Mouse (Mus musculus): ENCODE results near the gene Arfip2.

Arfip2 gene

DNA sequence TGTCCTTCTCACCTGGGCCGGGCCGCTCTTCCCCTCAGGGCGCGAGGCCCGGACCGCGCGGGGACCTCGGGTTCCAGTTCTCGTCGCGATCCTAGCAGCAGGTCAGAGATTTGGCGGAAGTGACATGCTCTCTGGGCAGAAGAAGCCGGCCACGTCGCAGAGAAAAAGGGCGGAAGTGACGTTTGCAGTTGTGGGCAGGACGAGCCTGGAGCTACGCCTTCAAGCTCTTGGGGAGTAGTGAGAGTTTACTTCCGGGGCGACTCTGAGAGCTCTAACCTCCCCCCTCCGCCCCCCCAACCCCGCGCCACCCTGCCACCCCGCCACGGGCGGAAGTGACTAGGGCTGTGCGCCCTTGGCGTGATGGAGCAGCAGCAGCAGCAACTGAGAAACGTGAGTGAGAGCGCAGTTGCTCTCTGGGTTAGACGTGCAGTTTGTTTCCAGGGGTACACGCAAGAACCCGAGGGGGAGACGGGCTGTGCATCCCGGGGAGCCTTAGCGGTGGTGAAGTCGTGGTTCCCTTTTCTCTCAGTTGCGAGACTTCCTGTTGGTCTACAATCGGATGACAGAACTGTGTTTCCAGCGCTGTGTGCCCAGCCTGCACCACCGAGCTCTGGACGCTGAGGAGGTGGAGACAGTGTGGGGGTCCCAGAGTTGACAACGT is at the start of gene Arfip2, which contains the start of gene Gm45799:
TSS of gene Arfip2 (minus strand) at position 184 of the 661 bp plus-strand sequence.
TSS of gene Gm45799 (plus strand) at position 320 of the 661 bp plus-strand sequence.
- DNase-seq, result peak; percentile 91 to 93

DNA sequence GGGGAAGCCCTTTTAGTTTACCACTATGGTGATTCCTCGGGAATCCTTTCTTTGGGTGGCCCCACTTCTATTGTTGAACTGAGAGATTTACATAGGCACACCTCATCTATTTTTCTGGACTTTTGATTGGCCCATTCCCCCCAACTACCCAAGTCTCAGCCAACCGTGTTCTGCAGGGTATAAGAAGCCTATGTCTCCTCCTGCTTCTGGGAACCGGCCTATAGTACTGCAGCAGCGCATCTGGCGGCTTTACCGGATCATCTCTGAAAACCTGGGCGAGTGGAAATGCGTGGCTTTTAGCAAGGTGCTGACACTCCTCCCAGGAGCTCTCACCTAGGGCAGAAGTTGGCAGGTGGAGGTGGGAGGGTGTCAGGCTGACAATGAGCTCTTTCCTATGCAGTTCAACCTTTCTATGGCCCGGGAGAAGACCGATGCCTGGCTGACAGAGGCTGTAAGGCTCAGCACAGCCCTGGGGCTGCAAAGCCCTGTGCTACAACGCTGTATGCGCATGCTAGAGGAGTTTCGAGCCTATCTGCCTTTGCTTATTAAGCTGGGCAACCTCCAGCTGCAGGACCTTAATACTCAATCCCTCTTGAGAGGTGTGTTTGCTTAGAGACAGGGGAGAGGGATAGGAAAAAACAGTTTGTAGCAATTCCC is 45.5 kb upstream of the Arfip2 start:
- DNase-seq, result no peak

DNA sequence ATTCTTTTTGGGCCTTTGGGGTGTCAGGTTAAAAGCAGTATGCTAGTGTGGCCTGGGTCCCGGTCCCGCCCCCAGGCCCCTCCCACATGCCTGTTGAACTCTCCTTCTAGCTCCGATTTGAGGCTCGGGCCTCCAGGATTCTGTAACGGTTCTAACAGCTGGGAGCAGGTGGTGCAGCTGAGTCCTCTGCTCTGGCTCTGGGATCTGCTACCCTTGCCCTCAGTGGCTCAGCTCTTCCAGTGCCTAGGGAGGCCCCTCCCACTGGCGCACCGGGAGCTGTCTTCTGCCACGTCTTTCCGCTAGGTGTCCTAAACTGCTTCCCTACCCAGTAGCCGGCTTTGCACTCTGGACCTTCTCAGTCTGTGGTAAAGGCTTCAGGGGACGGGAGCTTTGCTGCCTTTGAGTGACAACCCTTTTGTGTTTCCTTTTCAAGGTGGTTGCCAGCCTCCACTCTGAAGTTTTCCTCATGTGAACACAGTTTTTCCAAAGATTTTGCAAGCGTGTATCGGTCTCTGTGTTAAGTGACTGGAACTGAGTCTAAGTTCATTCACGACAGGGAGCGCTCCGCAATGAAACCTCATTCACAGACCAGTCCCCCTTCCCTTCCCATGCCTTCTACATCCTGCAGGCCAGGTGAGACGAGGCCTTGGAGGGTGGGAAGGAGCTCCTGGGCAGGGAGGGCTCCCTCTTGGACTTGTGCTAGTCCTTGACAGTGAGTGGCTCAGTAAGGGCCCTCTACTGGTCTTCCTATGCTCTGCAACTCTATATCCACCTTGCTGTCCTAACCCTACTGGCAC is 10.6 kb upstream of the Arfip2 start, which contains the start of gene Dnhd1:
TSS of gene Dnhd1 (plus strand) at position 189 of the 797 bp plus-strand sequence.
- DNase-seq, result peak; percentile 29 to 53

DNA sequence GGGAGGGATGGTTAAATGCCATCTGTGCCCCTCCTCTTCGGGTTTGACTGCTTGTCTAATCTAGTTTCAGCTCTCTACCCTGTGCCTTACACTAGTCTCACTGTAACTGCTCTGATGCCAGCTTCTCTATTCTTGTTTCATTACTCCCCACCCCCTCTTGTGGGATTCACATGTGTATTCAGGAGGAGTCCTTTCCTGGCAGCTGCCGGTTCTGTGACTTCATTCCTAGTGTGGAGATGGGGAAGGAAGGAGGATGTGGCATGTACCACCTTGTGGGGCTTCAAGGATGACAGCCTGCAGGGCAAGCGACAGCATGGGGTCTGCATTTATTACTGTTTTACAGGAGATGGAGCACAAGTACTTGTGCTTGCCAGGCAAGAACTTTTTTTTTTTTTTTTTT is 1.7 kb upstream of the Arfip2 start:
- DNase-seq, result no peak

DNA sequence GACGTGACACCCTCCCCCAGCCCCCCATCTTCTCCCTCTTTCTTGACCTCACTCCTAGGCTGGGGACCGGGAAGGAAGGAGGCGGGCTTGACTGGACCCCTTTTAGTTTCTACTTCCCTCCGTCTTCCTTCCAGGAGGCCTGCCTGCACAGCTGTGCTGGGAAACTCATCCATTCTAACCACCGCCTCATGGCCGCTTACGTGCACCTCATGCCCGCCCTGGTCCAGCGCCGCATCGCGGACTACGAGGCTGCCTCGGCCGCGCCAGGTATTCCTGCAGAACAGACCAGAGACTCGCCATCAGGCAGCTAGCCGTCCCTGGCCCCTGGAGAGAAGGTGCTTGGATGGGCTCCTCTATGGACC is 659 bp upstream of the Arfip2 start:
- peak in 1 of 2 experiments; percentile 23 for DNase-seq

DNA sequence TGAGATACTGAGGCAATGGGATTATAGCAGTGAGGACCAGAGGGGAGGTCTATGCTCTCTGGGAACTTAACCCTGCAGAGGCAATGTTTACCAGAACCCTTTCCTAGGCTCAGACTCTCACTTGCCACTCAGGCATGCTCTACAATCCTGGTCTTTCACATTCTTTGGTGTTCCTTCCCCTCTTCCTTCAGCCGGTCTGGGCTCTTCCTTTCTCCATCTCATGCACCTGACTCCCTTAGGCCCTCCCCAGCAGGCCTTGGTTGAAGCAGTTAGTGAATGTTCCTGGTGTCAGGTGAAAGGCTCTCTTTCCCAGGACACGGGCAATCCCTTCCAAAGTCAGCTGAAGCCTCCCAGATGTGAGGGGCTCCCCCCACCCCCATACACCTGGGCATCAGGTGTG is 460 bp downstream of the Arfip2 start, which contains the start of gene Timm10b:
TSS of gene Timm10b (plus strand) at position 301 of the 400 bp plus-strand sequence.
- no peak for DNase-seq

DNA sequence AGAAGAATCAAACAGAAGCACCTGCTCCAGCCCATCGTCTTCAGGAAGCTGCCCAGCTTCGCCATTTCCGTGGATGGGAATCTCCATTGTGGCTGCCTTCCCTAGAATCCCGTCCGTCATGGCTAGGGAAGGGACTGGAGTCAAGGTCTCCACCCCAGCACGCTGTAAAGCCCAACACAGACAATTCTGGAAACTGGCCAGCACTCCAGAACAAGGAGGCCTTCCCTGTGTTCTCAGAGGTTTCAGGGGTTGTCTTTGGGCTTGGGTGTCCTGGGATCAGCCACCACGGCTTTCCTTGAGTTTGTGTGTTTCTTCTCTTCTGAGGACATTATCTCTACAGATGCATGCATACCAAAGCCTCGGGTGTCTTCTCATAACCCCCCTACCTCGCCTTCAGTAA is 912 bp downstream of the Arfip2 start:
- no peak for DNase-seq

DNA sequence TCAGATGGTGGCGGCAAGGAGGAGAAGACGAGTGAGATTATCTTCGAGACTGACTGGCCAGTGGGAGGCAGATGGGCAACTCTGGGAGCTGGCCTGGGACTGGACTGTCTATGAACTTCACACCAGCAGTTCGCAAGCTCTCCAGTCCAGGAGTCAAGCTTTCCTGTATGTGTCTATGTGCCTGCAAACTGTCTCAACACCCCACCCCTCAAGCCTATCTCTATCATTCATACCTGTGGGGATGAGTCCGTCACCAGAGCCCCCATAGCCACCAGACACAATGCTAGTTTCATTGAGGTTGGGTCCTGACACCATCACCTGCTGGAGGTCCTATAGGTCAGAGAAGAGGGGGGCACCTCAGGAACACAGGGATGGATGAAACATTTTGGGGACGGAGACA is 1.4 kb downstream of the Arfip2 start:
- no peak for DNase-seq

DNA sequence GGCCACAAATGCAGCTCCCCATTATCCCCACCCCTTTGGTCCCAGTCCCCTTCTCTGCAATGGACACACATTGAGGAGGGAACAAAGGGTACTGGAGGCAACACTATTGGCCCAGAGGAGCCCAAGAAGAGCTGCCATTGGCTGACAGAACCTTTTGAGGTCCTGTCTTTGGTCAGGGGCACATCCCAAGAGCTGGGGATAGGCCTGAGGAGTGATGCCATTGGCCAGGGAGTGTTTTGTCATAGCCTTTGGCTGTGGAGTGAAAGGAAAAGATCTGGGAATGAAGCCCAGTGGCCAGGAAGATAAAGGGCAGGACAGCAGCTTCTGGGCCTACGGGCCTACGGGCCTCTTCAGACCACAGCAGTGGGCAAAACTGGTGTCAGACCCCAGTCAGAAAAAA is 4.5 kb downstream of the Arfip2 start:
- DNase-seq, result no peak

DNA sequence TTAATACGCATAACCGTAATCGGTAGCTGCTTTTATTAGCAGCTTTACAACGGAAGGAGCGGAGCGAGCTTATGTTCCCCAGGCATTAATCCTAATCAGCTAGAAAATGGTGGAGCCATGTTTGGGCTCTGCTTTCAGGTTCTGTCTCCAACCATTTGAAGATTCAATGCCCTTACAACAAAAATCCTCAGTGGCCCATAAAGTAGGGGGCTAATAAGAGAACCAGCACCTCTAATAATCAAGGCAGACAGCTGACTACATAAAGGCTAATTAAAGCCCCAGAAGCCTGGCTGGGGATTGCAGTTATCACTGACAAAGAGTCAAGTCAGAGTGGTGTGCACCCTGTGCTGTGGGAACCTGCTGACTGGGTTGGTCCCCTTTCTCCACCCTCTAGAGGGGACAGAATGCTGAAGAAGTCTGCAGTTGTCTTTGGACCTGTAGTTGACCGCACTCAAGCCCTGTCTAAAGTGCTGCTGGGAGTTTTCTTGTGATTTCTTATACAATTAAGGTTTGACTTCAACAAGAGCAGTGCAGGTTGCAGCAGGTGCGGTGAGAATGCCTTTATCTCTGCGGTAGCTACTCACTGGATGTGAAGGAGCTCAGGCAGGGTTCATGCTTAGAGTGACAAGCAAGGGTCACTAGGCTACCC is 5.8 kb downstream of the Arfip2 start:
- DNase-seq, result no peak

DNA sequence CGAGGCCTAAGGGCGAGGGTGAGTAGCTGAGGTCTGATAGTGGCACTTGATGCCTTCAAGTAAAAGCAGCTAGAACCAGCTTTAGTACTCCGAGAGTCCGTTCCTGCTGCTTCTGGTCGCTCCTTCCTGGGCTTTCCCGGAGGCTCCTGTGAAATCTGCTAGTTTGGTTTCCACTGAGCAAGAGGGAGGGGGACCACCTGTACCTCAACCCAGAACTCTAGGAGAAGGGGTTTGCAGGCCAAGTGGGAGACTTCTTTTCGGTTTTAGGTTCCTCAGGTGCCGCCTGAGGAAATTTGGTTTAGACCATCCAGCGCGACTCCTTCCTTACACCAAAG is 6.4 kb downstream of the Arfip2 start:
- no peak for DNase-seq

DNA sequence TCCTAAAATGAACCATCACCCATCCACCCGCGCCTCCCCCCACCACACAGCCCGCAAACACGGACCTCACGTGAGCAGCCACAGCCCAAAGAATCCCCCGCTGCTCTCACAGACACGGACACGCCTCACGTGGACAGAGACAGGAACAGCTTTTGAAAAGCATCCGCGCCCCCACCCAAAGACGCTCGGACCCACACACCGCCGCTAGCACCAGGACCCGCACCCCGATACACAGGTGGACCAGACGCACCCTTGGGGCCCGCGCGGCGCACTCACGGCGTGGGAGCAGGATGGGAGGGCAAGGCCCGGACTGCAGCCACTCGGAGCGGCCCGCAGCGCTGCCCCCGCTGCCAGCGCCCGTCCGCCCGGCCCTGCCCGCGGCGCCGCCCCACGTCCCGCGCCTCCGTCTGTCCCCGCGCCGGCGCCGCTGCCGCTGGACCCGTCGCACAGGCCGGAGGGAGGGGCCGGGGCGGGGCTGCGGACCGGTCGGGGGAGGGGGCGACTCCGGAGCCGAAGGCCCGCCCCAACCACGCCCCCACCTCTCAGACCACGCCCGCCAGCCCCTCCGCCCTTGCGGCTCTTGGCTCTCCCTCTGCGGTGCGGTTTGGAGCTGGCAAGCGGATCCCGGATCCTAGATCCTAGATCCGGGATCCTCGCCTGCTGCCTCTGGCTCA is 7.0 kb downstream of the Arfip2 start, which contains the start of gene Trim3:
TSS of gene Trim3 (minus strand) at position 445 of the 674 bp plus-strand sequence.
- DNase-seq, result peak; percentile 82 to 89

DNA sequence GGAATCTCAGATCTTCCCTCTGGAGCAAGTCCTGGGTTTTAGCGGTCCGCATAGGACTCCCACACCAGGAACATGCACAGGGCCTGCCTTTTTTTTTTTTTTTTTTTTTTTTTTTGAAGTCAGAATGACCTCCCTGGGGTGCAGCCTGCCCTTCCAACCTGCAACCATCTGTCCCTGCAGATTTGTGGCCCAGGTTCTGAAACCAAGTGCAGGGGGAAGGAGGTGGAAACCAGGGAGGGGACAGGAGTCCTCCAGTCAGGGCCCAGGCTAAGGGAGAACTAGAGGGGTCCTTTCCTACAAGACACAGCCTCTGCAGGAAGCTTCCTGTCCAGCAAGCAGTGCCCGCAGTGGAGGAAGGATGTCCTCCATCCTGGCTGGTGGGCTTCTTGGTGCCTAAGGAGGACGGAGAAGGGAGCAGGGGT is 7.7 kb downstream of the Arfip2 start:
- no peak for DNase-seq

DNA sequence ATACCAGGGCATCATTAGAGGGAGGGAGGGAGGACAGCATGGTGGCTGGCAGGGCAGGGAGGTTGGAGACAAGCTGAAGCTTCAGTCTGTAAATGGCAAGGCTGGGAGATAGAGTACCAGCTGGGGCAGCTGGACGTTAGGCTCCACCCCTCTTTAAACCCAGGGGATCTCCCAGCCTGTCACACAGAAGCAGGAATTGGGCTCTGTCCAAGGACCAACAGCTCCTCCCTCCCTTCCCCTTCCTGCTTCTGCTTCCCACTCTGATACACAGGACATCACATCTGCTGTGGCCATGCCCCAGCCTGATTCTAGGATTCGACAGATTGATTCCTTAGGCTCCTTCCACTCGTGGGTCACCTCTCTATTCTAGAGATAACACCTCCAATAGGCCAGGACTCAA is 11.6 kb downstream of the Arfip2 start:
- no peak for DNase-seq

DNA sequence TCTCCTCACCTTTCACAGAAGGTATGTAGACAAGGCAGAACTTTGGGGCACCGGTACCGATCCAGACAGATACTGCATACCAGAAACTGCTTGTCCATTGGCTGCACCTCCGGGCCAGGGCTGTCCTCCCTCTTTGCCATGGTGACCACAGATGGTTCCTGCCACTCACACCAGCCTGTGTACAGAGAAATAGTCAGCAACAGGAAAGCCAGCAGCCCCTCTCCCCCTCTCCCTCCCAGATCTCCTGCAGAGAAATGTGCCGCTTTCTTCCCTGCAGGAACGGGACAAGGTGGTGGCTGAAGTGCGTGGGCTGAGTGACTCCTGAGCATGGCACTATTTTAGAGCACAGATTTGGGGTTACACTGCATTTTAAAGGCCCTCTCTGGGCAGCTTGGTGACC is 14.8 kb downstream of the Arfip2 start:
- DNase-seq, result no peak

DNA sequence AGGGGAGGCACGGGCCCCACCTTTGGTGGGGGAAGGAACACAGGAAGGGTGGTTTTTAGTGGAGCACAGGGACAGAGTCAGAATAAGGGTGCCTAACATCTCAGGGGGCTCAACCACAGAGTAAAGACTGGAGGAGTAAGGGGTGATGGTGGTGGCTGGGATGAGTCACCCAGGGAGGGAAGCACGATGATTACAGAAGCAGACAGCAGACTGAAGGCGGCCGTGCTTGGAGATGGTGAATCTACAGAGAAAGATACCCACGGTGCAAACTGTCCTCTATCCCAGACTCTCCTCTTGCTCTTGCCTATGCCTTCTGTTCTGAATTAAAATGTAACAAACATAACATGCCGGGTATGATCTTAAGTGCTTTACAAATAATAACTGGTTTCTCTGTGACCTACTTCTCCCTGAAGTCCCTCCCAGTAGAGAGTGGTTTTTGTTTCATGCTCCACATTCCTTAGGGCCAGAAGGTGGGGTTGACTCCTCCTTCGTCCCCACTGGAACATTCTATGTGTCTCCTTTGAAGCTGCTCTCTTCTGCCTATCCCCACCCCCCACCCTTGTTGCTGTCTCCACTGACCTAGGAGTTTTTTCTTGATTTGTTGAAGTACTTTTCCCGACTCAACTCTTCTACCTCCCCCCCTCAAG is 18.4 kb downstream of the Arfip2 start:
- no peak for DNase-seq

DNA sequence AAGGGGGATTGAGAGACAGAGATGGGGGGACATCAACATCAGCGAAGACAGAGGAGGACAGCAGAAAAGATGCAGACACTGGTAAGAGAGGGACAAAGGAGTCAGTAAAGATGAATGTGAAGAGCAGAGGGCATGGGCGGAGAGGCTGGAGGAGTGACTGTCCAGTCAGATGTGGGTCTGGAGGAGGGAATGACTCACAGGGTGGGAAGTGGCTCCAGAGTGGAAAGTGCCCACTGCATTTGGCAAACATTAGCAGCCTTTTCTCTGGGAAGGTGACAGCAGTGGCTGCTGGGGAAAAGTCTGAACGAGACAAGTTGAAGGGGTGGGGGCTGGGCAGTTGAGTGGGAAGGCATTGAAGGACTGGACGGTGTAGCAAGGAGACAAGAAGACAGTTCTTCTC is 19.2 kb downstream of the Arfip2 start:
- DNase-seq, result no peak

DNA sequence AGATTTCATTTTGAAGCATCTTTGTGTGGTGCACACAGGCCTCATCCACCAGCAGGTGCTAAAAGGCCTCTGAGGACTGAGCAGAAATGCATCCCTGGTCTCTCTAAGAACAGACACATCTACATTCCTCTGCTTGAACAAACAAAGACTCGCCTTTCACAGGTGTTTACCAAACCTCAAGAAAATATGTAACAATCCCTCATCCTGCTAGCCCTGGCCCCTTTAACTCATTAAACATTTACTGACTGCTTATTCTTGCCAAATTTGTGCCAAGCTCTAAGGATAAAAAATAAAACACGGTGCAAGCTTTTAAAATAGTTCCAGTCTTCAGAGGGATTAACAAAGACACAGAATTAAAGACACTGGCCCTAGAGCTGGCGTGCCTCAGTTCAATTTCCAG is 20.5 kb downstream of the Arfip2 start:
- no peak for DNase-seq

DNA sequence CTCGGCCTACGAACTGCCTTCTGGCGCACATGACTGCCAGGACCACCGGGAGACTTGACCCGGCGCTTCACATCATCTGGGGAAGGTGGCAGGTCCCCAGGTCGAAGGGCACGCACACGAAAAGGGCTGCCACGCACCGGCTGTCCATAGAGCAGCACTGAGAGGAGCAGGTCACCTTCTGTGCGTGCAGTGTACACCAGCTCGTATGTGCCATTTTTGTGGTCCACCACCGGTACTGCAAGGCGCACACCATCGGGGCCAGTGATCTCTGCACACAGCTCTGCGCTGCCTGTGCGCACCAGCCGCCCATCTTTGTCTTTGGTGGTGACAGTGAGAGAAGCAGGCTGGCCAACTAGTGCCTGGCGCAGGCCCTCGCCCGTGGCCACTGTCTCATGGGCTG is 22.4 kb downstream of the Arfip2 start:
- DNase-seq, result no peak

DNA sequence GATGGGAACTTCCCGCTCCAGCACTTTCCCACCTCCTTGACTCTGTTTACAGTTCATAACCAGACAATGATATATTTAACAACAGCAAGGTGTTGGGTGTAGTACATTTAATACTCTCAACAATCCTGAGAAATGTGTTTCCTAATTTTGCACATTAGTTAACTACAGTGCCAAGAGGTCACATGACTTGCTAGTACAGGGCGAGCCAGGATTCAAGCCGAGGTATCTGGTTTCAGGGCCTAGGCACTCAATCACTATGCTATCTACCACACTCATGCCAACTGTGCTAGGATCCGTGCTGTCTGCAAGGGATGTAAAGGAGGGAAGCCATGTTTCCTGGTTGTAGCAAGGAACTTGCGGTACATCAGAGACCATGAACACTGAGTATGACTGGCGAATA is 23.7 kb downstream of the Arfip2 start:
- no peak for DNase-seq

DNA sequence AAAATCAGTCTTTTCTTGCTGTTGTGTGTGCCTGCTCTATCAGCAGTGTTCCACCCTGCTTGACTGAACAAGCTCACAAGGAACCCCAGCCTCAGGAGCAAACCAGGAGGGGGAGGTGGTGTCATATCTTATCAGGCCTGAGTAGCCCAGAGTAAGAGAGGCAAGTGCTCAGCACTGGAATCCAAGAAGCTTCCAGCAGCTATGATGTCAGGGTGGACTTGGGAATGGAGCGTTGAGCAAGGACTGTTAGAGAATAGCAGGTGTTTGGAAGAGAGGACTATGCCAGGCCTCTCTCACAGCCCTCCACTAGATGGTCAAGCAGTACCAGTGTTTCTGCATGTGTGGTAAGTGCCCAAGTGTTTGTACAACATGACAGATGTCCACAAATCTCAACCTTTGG is 24.5 kb downstream of the Arfip2 start:
- no peak for DNase-seq

DNA sequence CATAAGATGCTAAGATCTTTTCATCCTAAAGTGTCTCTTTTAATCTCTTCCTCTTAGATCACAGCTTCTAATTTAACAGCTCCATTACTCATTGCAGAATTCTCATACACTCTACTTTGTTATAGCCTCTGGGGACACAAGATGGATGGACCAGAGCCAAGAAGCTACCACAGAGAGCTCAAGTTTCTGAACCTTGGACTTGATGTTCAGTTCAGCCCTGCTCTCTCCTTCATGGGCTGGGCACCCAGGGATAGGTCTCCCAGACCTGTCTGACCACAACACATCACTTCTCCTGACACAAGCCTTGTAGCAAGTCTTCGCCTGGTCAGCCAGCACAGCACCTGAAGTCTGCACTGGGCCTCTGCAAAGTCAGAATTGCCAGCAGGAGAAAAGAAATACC is 25.8 kb downstream of the Arfip2 start:
- no peak for DNase-seq
